Mouse (Mus musculus) testis, postnatal 10 days (tissue): ENCODE measurements around the gene Grcc10.
A peak's percentile ranks its signal among the peaks of the same experiment; 100 is the strongest.

ENCODE experiments used
- DNase-seq: peaks from one replicate; pipeline ENCODE4 v3.0.0; 2021; ENCODE audit warnings: low spot score

The Grcc10 gene

DNA sequence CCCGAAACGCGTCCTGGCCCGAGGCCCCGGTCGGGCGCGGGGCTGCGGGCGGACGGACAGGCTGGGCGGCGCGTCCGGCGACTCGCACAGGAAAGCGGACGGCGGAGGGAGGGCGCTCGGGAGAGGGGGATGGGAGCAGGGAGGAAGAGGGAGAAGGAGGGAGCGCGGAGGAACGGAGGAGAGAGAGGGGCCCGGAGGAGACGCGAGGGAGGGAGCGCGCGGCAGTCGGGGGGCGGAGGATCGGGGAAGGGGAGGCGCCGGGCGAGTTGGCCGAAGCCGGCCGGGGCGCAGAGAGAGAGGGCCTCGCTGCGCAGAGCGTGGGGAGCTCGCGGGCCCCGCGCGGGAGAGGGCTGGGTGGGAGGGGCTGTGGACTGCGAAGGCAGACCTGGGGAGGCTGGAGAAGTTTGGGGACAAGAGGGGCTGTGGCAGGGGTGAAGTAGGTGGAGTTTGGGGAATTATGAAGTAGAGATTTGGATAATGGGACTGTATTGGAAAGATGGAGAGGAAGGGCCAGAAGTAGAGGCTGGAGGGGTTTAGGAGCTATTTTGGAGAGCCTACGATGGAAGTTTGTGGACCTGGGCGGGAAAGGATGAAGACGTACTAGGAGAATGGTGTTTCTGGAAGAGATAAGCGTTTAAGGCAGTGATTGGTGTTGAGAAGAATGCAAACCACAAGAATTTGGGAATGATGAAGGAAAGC, 15.6 kb upstream of the Grcc10 start:
- DNase-seq = peak; percentile 89

- peak; percentile 84 for DNase-seq
Measured at GRCm38 (mm10) chr6:124755831-124756595, 14.8 kb upstream of the Grcc10 start, which contains the start of the genes Gm45234 and Atn1. TSS of gene Gm45234 (minus strand) at chr6:124756021. TSS of gene Atn1 (minus strand) at chr6:124756524.

GRCm38 (mm10) chr6:124755306-124755705, 14.1 kb upstream of the Grcc10 start:
- DNase-seq = no peak

DNA sequence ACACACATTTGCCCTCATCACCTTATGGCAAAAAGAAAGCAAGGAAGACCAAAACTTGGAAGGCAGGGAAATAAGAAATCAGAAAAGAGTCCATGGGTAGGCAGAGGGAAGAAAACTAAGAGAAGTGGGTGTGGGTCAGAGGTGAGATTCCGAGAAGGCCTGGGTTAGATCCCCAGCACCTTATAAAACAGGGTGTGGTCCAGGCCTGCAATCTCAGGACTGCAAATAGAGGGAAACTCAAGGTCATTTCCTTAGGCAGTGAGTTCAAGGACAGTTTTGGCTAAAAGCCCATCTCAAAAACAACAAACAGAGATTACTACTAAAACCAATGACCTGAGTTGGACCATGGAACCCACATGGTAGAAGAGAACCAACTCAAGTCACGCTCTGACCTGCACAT, 12.7 kb upstream of the Grcc10 start:
- no peak for DNase-seq

GRCm38 (mm10) chr6:124750405-124750804, 9.2 kb upstream of the Grcc10 start:
- no peak for DNase-seq

GRCm38 (mm10) chr6:124746654-124747632, 5.8 kb upstream of the Grcc10 start:
- DNase-seq = no peak

GRCm38 (mm10) chr6:124746296-124746605, 5.1 kb upstream of the Grcc10 start:
- no peak for DNase-seq

DNA sequence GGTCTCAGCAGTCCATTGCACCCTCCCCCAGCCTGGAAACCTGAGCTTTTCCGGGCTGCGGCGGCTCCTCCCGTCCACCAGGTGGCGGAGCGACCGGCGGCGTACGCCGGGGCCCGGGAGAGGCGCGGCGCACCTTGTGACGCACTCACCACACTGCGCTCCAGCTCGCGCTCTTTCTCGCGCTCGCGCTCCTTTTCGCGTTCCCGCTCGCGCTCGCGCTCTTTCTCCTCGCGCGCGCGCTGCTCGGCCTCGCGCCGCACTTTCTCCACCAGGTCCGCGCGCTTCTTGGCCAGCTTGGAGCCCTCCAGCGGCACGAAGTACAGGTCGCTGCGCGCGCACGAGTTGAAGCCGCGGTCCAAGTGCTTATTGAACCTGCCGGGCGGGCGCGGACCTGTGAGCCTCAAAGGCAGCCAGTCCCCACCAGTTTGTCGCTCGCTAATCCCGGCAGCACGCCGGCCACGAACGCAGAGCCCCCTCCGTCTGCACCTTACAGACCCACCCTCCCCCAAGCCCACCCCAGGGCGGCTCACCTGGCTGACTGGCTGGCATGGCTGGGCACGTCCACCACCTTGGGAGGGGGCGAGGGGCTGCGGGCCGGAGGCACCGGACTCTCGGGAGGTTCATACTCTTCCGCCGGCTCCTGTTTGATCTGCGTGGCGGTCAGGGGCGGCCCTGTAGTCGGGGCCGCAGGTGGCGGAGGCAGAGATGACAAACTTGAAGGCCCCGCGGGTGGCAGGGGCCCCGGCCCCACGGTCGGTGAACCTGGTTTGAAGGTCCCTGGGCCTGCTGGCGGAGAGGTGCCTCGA, 4.5 kb upstream of the Grcc10 start:
- peak; percentile 94 for DNase-seq

GRCm38 (mm10) chr6:124744755-124745321, 3.7 kb upstream of the Grcc10 start:
- no peak for DNase-seq

DNA sequence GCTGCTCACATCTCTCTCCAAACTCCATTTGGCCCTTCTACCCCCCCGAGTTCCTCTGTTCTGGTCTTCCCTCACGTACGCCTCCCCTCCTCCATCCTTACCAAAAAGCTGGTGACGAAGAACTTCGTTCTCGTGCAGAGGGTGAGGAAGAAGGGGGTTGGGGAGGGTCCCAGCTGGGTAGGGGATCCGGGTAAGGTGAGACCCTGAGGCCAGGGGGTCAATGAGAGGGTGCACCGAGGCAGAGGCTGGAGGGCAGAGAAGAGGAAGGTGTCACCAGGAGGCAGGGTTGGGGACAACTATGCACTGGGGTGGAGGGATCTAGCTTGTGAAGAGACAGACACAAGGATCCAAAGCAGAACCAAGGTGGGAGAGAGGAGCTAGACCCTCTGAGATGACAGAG, 2.5 kb upstream of the Grcc10 start:
- no peak for DNase-seq

- no peak for DNase-seq
Measured at GRCm38 (mm10) chr6:124742839-124743514, 1.8 kb upstream of the Grcc10 start.

GRCm38 (mm10) chr6:124741842-124742241, 668 bp upstream of the Grcc10 start:
- no peak for DNase-seq

GRCm38 (mm10) chr6:124740211-124740887, 825 bp downstream of the Grcc10 start:
- DNase-seq = peak; percentile 72

GRCm38 (mm10) chr6:124739231-124739796, 1.9 kb downstream of the Grcc10 start:
- peak; percentile 48 for DNase-seq

GRCm38 (mm10) chr6:124738511-124739023, 2.6 kb downstream of the Grcc10 start, which contains the start of gene Ptpn6:
TSS of gene Ptpn6 (minus strand) at chr6:124738714.
- DNase-seq = peak; percentile 70

GRCm38 (mm10) chr6:124737040-124737439, 4.1 kb downstream of the Grcc10 start:
- no peak for DNase-seq

DNA sequence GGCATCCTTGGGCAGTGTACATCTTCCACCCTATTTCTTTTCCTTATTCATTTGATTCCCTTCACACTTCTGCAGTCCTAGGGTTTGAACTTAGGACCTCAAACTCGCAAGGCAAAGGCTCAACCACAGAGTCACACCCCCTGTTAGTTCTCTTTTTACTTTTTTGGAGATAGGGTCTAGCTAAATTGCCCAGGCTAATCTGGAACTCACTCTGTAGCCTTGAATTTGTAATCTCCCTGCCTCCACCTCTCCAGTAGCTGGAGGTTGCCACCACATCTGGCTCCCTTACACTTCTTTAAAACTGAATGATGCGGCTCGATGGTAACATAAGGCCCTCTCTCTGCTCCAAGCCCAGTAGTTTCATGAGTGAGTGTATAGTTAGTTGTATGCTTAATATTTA, 6.8 kb downstream of the Grcc10 start:
- DNase-seq = no peak

DNA sequence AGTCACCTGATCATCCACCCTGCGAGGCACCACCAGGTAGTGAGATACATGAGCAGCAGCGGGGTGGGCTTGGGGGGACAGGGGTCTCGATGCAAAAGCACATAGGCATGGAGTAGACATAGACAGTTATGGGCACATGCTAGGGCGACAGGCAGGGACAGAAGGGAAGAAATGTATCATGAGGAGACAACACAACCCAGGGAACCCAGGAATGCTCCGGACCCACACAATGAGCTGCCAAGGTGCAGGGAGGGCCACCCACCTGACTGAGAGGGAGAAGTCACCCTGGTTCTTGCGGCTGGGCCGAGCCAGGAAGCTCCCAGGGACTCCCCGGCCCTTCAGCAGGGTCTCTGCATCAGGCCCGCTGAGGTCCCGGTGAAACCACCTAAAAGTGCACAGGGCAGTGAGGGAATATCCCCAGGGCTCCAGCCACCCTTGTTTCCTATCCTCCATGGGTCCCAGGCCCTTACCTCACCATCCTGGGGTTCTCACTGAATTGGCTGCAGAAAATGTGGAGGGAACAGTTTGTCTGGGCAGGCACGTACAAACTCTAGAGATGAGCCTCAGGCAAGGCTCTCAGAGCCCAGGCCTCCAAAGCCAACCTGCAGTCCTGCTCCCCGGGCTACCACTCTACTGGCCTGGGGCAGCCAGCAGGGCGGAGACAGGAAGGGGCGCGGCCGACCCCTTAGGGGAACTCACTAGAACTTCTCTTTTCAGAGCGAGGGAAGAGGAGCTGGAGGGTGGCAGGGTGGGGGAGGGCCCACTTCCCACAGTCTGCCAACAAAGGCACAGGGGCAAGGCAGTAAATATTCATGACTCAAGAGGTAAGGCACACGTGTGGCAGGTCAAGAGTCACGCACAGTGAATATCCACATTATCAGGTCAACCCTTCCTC, 8.5 kb downstream of the Grcc10 start:
- no peak for DNase-seq
